Mouse (Mus musculus) intestine, embryonic 14.5 days (tissue): ENCODE results near the gene Grtp1. TPM values are rescaled to one million over a fixed set of nuclear protein-coding genes. Genes with fewer than 3 reads are reported as not detected.

ENCODE experiments used
- ATAC-seq: fragments of 200-750 bp; cut with Nextera tagmentation; replicated peaks from 2 replicates; pipeline ENCODE4 v1.8.0; 2017; ENCODE audit warnings: low read depth, moderate number of reproducible peaks, moderate TSS enrichment, moderate library complexity; ENCODE audit not compliant: low FRiP score, low TSS enrichment
- DNase-seq: peaks from one replicate; pipeline ENCODE4 v3.0.0-alpha.2; 2018; ENCODE audit warnings: low spot score
- H3K27ac ChIP-seq: fragments of 300-500 bp; sonication (generic); 2 replicates; pipeline ENCODE4 v1.5.1; 2014; ENCODE audit warnings: low read depth, mild to moderate bottlenecking, control low read depth
- H3K27me3 ChIP-seq: fragments of 300-500 bp; sonication (generic); replicated peaks from 2 replicates; pipeline ENCODE4 v1.6.1; 2014; ENCODE audit warnings: low read length, control low read depth; ENCODE audit not compliant: control insufficient read depth, insufficient read depth
- H3K36me3 ChIP-seq: fragments of 300-500 bp; sonication (generic); 2 replicates; pipeline ENCODE4 v1.6.1; 2014; ENCODE audit warnings: low read length, control low read depth; ENCODE audit not compliant: control insufficient read depth, insufficient read depth
- H3K4me1 ChIP-seq: fragments of 300-500 bp; sonication (generic); replicated peaks from 2 replicates; pipeline ENCODE4 v1.6.1; 2014; ENCODE audit warnings: low read length, control low read depth, mixed read lengths; ENCODE audit not compliant: control insufficient read depth, insufficient read depth
- H3K4me2 ChIP-seq: fragments of 300-500 bp; sonication (generic); 2 replicates; pipeline ENCODE4 v1.6.1; 2014; ENCODE audit warnings: low read length
- H3K4me3 ChIP-seq: fragments of 300-500 bp; sonication (generic); 2 replicates; pipeline ENCODE4 v1.5.1; 2014; ENCODE audit warnings: low read depth, low read length, control low read depth, mixed read lengths
- H3K9ac ChIP-seq: fragments of 300-500 bp; sonication (generic); 2 replicates; pipeline ENCODE4 v1.6.1; 2014; ENCODE audit warnings: mild to moderate bottlenecking, low read length
- H3K9me3 ChIP-seq: fragments of 300-500 bp; sonication (generic); 2 replicates; pipeline ENCODE4 v1.6.1; 2016; ENCODE audit warnings: low read length, control low read depth; ENCODE audit not compliant: control insufficient read depth
- WGBS: fragments of 180-500 bp; shearing (Covaris S2); extraction: QIAGEN DNeasy Blood & Tissue Kit; methylation state at CpG from one replicate; pipeline ENCODE4 v1.1.7; 2014; 5-methylcytosine and 5-hydroxymethylcytosine counted together
- polyA plus RNA-seq: library from polyadenylated mRNA; unstranded; fragments of >200 nt; fragmentation: Nextera tagmentation; extraction: Ambion mirVana; gene quantifications from 2 replicates; pipeline ENCODE4 v1.2.1, GENCODE M21; 2014

Gene Grtp1
- polyA plus RNA-seq, 1 experiment from 2014 or later = 49.1 TPM

DNA sequence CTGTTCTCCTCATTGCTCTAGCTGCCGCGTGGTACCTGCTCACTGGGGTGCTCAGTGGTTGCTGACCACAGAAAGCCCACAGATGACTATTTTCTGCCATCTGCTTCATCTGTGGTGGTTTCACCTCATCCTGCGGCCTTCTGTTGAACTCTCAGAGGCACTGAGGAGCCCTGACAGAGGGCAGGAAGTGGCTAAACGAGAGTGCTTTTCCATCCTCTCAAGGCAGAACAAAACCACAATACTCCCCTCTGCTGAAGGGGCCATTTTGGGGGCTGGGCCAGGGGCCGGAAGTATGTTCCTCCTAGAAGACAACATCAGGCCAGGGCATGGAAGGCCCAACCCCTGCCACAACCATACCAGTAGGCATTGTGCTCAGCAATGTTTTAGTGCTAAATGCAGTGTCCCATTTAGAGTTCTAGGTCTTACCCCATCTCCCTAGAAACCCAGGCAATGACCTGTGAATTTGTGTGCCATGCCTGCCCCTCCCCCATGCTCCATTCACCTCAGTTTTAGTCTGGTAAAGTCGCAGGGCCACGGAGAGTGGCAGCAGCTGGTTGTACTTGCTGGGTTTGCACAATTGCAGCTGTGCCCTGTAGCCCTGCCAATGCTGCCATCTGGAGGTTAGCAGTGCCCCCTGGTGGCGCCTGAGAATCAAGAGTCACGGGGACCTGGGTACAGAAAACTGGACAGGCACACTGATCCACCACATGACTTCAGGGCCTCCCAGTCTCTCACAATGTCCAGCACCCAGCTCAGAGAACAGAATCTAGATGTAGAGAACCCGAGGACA is 13.3 kb upstream of the Grtp1 start:
- Histone ChIP-seq H3K36me3 (no peaks in the 10 kb centered on the region), H3K27ac (no peak overlapping the region), H3K4me2 (no peak overlapping the region; the same call in 1 of the 2 replicates), H3K9me3 (no peaks in the 10 kb centered on the region), H3K4me3 (no peak overlapping the region), H3K4me1 (peaks cover 3% of the 10 kb centered on the region; the same call in 1 of the 2 replicates), H3K27me3 (no peaks in the 10 kb centered on the region), H3K9ac (no peak overlapping the region)
- WGBS = 24% methylated on average over 10 of the region's 10 CpGs
- ATAC-seq (peak; percentile 54; the same call in 1 of the 2 replicates), DNase-seq (peak; percentile 88)

- DNase-seq = no peak
- 70% methylated on average over 1 of the region's 1 CpGs for WGBS
- ATAC-seq = no peak
Measured at GRCm38 (mm10) chr8:13209770-13210169, 9.3 kb upstream of the Grtp1 start.

GRCm38 (mm10) chr8:13208627-13209355 is 8.4 kb upstream of the Grtp1 start:
- DNase-seq (no peak), ATAC-seq (no peak)
- Histone ChIP-seq H3K9me3 (no peaks in the 10 kb centered on the region), H3K27ac (no peak overlapping the region), H3K4me2 (no peak overlapping the region), H3K4me1 (peaks cover 3% of the 10 kb centered on the region; the same call in 1 of the 2 replicates), H3K27me3 (no peaks in the 10 kb centered on the region), H3K9ac (no peak overlapping the region), H3K4me3 (no peak overlapping the region), H3K36me3 (no peaks in the 10 kb centered on the region)
- WGBS = 38% methylated on average over 6 of the region's 6 CpGs

More at GRCm38 (mm10) chr8:13209770-13210169, 9.3 kb upstream of the Grtp1 start:
- no peaks in the 10 kb centered on the region for H3K36me3 ChIP-seq
- H3K4me3 ChIP-seq = no peak overlapping the region
- peaks cover 3% of the 10 kb centered on the region; the same call in 1 of the 2 replicates for H3K4me1 ChIP-seq
- H3K4me2 ChIP-seq = no peak overlapping the region
- H3K27ac ChIP-seq = no peak overlapping the region
- H3K9me3 ChIP-seq = no peaks in the 10 kb centered on the region
- H3K27me3 ChIP-seq = no peaks in the 10 kb centered on the region
- no peak overlapping the region for H3K9ac ChIP-seq

DNA sequence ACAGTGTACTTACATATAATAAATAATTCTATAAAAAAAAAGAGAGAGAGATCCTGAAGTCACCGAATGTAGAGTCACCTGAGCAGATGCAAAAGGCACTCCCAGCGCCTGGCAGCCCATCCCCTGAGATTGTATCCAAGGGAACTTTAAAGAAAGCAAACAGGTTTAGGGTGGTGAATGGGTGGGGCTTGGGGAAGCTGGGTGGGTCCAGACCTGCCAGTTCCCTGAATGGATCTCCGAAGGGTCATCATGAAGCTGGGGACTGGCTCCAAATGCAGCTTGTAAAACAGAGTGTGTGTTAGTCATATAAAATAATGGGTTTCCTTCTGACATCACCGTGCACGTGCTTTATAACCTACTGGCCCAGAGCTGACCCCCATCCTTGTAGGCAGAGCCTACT is 5.9 kb upstream of the Grtp1 start:
- Histone ChIP-seq H3K9me3 (no peaks in the 10 kb centered on the region), H3K4me2 (no peak overlapping the region), H3K27me3 (peaks cover 13% of the 10 kb centered on the region), H3K27ac (no peak overlapping the region), H3K9ac (no peak overlapping the region), H3K4me3 (no peak overlapping the region), H3K36me3 (no peaks in the 10 kb centered on the region), H3K4me1 (no peaks in the 10 kb centered on the region)
- DNase-seq (no peak), ATAC-seq (peak; percentile 61)
- 26% methylated on average over 5 of the region's 5 CpGs for WGBS

DNA sequence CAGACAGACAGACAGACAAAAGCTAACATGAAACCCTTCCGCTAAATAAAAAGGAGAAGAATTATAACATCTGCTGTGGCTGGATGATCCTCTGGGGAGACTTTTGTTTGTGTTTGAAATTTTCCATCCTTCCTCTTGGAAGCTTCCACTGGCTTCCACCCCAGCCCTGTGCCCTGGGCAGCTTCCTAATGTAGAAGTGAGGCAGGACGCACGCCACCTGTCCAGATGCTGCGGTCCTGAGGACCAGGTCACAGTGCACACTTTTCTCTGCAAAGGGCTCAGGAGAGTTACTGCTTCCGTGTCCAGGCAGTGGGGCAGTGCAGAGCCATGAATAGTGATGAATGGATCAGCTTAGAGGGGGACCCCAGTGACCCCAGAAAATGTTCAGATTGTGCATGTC is 4.9 kb upstream of the Grtp1 start:
- peaks cover 4% of the 10 kb centered on the region; the same call in 1 of the 2 replicates for H3K4me1 ChIP-seq
- no peak overlapping the region for H3K9ac ChIP-seq
- DNase-seq = no peak
- no peaks in the 10 kb centered on the region for H3K9me3 ChIP-seq
- peaks cover 21% of the 10 kb centered on the region for H3K27me3 ChIP-seq
- no peak overlapping the region for H3K27ac ChIP-seq
- H3K36me3 ChIP-seq = no peaks in the 10 kb centered on the region
- H3K4me3 ChIP-seq = no peak overlapping the region
- ATAC-seq = no peak
- 74% methylated on average over 5 of the region's 5 CpGs for WGBS
- H3K4me2 ChIP-seq = no peak overlapping the region

DNA sequence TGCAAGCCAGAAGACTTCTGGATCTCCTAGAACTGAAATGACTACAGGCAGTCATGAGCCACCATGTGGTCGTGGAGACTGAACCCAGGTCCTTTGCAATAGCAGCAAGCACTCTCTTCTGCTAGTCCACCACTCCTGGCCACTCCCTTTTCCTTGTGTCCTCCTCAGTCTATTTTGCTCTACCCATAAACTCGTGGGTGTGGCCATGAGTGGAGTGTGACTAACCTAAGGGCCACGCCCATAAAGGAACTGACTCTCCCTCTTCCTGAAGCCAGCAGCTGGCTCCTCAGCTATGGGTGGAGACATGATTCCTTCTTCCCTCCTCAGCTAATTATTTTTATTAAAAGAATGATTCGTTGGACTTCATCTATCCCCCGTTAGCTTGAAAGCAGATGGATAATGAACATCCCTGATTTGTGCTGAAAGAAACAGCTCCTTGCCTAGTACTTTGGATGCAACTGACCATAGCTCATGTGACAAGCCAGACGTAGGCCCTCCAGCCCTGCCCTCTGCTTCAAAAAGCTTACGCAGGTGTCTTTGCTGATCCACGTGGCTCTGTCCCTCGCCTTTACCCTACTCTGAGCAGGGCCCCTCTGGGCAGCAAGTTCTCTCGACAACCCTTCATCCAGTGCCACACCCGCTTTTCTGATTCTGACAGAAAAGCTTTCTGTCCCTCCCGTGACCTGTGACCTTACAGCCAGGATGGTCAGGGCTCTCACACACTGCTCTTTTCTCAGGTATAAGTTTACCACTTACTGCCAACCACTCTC is 4.1 kb upstream of the Grtp1 start:
- DNase-seq (no peak), ATAC-seq (peak; percentile 44; the same call in 1 of the 2 replicates)
- no peak overlapping the region for H3K4me3 ChIP-seq
- peaks cover 10% of the 10 kb centered on the region for H3K4me1 ChIP-seq
- no peak overlapping the region for H3K27ac ChIP-seq
- 67% methylated on average over 12 of the region's 12 CpGs for WGBS
- H3K9ac ChIP-seq = no peak overlapping the region
- H3K4me2 ChIP-seq = no peak overlapping the region
- no peaks in the 10 kb centered on the region for H3K9me3 ChIP-seq
- H3K36me3 ChIP-seq = no peaks in the 10 kb centered on the region
- peaks cover 27% of the 10 kb centered on the region for H3K27me3 ChIP-seq

DNA sequence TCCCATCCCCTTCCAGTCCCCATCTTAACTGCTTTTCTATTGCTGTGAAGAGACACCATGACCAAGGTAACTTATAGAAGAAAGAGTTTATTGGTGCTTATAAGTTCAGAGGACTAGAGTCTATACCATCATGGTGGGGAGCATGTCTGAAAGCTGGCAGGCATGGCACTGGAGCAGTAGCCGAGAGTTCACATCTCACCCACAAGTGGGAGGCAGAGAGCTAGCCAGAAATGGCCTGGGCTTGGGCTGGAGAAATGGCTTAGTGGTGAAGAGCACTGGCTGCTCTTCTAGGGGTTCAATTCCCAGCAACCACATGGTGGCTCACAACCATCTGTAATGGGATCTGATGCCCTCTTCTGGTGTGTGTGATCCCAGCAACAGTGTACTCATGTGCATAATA is 3.1 kb upstream of the Grtp1 start:
- DNase-seq (no peak), ATAC-seq (no peak)
- no peak overlapping the region for H3K9ac ChIP-seq
- WGBS = 72% methylated on average over 1 of the region's 1 CpGs
- H3K9me3 ChIP-seq = no peaks in the 10 kb centered on the region
- peaks cover 10% of the 10 kb centered on the region for H3K4me1 ChIP-seq
- H3K4me3 ChIP-seq = no peak overlapping the region
- no peak overlapping the region for H3K4me2 ChIP-seq
- H3K27ac ChIP-seq = no peak overlapping the region
- H3K27me3 ChIP-seq = peaks cover 28% of the 10 kb centered on the region
- H3K36me3 ChIP-seq = no peaks in the 10 kb centered on the region

DNA sequence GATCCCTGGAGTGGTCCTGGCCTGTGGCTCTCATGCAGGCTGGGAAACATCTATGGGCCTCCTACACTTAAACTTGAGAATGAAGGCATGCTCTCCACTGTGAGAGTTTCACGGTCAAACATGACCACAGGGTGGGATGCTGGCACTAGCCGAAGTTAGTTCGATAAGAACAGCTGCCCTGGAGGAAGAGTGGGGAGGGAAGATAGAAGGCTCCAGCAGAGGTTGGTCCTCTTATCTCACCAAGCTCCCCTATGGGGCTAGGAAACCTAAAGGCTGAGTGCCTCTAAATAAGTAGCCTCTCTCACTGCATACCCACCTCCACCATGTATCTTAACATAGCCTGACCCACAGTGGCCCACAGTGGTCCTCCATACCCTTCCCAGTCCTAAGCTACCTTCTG is 2.4 kb upstream of the Grtp1 start:
- Histone ChIP-seq H3K36me3 (no peaks in the 10 kb centered on the region), H3K4me2 (no peak overlapping the region), H3K9ac (no peak overlapping the region), H3K4me3 (no peak overlapping the region), H3K9me3 (no peaks in the 10 kb centered on the region), H3K27ac (no peak overlapping the region), H3K27me3 (peaks cover 28% of the 10 kb centered on the region), H3K4me1 (peaks cover 10% of the 10 kb centered on the region)
- WGBS = 94% methylated on average over 3 of the region's 3 CpGs
- DNase-seq (no peak), ATAC-seq (no peak)
